Mouse (Mus musculus) embryonic fibroblast, embryonic 13.5 days (primary cell): ENCODE measurements around the gene 2900011O08Rik.

Source experiments
- CTCF ChIP-seq: IDR thresholded peaks from 2 replicates; pipeline ENCODE4 v1.5.1; 2011; ENCODE audit warnings: mild to moderate bottlenecking, control low read depth, low read length, moderate library complexity, borderline replicate concordance; ENCODE audit not compliant: insufficient read depth
- POLR2A ChIP-seq: IDR thresholded peaks from 2 replicates; pipeline ENCODE4 v1.6.1; 2011; ENCODE audit warnings: low read depth, mild to moderate bottlenecking, control low read depth, low read length, moderate library complexity

GRCm38 (mm10) chr16:14056734-14057133, 70.3 kb downstream of the 2900011O08Rik start:
- TF ChIP-seq CTCF, result no peak
- no peak for TF ChIP-seq POLR2A
